Mouse (Mus musculus) kidney, postnatal 4 days (tissue): Measurements from ENCODE around the gene Ppp2r5d.

Experiments used
- DNase-seq, 2 experiments: peaks; one replicate each; pipeline ENCODE4 v3.0.0; 2021; ENCODE audit warnings: mixed read lengths in 2 of 2

Gene Ppp2r5d

DNA sequence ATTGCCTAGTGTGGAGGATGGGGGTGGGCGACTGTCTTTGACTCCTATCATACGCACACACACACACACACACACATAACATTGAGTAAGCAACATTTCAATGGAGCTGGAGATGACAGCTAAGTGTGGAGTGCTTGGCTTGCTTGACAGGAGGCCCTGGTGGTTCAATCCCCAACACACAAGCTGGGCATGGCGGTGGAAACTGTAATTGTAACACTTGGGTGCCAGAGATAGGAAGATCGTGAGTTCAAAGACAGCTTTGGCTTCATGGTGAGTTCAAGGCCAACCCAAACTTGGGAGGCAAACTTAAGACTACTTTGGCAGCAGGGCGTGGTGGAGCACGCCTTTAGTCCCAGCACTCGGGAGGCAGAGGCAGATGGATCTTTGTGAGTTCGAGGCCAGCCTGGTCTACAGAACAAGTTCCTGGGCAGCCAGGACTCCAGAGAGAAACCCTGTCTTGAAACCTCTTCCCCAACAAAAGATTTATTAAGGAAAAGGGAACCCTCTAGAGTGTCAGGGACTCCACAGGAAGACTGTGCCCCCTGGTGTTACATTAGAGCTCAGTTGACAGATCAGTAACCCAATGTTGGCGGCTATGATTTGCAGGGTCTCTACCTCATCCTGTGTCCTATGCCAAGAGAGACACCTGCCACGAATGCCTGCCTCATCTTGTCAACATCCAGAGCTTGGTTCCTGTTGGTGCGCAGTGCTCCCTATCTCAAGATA, 10.0 kb upstream of the Ppp2r5d start:
- DNase-seq = no peak

- DNase-seq = no peak
Observed at GRCm38 (mm10) chr17:46713849-46714248, 8.9 kb upstream of the Ppp2r5d start.

DNA sequence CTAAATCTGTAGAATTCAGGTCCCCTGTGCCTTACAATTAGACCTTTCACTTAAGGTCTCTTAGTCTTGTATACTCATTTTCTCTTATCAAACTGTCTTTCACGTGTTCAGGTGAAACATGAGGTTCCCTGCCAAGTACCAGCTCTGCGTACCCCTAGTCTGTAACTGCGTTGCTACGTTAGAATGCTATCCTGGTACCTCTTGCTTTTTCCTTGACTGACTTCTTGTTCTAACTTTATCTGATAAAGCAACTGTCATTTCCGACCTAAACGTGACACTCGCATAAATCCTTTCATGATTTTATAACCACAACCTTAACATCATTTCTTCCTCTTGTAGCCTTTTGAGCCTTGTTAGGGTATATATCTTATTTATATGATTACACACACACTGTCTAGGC, 7.5 kb upstream of the Ppp2r5d start:
- DNase-seq = no peak

DNA sequence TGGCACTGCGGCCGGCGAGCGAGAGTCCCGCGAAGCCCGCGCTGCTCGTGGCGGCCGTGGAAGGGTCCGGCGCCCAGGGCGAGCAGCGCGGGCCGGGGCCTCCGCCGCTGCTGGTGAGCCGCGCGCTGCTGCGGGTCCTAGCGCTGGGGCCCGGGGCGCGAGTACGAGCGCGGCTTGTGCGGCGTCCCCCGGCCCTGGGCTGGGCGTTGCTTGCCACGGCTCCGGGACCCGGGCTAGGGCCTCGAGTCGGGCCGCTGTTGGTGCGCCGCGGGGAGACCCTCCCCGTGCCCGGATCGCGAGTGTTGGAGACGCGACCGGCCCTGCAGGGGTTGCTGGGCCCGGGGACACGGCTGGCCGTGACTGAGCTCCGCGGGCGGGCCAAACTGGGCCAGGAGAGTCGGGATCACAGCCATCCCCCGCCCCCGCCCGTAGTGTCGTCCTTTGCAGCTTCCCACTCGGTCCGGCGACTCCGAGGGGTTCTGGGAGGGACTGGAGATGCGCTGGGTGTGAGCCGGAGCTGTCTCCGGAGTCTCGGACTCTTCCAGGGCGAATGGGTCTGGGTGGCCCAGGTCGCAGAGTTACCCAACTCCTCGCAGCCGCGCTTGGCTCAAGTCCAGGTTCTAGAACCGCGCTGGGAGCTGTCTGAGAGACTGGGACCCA, 6.8 kb upstream of the Ppp2r5d start:
- DNase-seq = peak; percentile 65 to 75

DNA sequence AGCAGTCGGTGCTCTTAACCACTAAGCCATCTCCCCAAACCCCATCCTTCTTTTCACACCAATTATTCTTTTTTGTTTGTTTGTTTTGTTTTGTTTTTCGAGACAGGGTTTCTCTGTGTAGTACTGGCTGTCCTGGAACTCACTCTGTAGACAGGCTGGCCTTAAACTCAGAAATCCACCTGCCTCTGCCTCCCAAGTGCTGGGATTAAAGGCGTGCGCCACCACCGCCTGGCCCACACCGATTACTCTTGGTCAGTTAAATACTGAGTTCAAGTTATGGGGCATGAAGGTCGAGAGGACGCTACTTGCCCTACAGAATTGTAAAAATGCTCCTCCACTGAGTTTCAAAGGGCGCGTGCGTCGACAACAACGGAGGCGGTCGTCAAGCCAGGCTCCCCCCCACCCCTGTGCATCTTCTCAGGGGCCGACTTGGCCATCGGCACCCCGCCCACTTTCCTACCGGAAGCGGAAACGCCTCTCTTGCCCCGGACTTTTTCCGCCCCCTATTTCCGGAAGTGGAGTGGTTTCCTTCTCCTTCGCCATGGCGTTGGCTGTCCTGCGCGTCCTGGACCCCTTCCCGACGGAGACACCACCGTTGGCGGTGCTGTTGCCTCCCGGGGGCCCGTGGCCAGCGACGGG, 6.2 kb upstream of the Ppp2r5d start, which contains the start of gene Pex6:
TSS of gene Pex6 (plus strand) at position 505 of the 639 bp plus-strand sequence.
- DNase-seq = peak; percentile 97 to 98

DNA sequence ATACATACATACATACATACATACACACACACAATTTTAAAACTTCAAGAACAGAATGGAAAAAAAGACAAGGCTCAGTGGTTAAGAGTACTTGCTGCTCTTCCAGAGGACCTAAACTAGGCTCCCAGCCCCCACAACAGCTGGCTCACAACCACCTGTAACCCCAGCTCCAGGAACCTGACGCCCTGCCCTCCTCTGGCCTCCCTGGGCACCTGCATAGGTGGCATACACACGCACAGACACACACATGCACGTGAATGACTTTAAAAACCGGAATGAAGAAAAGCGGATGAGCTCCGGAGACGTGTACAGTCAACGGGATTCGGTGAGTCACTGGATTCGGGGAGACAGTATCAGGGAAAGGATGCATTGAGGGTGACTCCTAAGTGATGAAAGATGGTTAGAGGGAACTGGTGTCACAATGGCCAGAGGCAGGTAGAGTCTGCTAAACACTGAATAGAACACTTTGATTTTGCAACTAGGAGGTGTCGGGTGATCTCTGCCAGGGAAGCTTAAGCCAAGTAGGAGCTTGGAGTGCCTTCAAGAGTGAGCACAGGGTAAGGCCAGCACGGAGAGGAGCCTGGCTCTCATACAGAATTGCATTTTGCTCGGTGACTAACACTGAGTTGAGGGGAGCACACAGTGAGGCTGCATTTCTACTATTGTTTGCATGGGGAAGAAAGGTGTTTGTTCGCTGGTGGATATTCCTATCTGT, 1.6 kb upstream of the Ppp2r5d start:
- DNase-seq = no peak

GRCm38 (mm10) chr17:46703971-46704886, 682 bp downstream of the Ppp2r5d start:
- DNase-seq = peak; percentile 43 to 47

GRCm38 (mm10) chr17:46702506-46702905, 2.4 kb downstream of the Ppp2r5d start:
- no peak for DNase-seq

GRCm38 (mm10) chr17:46702100-46702499, 2.8 kb downstream of the Ppp2r5d start:
- DNase-seq = no peak

DNA sequence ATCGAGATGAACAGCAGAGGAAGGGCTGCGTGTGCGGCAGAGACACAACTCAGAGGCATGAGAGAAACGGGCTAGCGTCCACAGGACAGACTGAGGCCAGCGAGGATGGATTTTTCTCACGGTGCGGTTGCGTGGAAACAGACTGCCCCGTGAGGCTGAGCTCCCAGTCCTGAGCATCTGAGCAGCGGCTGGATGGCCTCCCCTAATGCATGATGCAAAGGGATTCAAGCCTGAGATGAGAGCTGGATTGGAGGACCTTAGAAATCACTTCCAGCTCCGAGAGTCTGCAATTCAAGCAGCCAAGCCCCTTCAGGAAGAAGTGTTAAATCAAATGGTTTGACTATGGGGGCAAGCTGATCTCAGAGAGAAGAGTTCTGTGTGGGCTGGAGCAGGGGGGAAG, 3.4 kb downstream of the Ppp2r5d start:
- no peak for DNase-seq

GRCm38 (mm10) chr17:46699912-46700311, 5.0 kb downstream of the Ppp2r5d start:
- DNase-seq = no peak

- no peak for DNase-seq
Observed at GRCm38 (mm10) chr17:46699245-46699644, 5.7 kb downstream of the Ppp2r5d start.

DNA sequence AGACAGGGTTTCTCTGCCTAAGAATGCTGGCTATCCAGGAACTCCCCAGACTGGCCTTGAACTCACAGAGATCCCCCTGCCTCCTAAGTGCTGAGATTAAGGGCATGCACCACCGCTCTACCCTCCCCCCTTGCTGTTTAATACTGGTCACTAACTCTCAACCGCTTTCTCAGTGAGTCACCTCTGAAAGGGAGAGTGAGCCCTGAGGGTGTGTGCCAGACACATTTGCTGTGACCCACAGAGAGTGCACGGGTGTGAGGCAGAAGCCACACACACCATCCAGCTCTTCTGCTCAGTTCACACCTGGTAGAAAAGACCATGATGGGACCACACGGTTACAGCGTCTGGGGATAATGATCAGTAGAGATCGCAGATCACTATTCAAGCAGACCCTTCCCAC, 6.4 kb downstream of the Ppp2r5d start:
- DNase-seq = no peak

DNA sequence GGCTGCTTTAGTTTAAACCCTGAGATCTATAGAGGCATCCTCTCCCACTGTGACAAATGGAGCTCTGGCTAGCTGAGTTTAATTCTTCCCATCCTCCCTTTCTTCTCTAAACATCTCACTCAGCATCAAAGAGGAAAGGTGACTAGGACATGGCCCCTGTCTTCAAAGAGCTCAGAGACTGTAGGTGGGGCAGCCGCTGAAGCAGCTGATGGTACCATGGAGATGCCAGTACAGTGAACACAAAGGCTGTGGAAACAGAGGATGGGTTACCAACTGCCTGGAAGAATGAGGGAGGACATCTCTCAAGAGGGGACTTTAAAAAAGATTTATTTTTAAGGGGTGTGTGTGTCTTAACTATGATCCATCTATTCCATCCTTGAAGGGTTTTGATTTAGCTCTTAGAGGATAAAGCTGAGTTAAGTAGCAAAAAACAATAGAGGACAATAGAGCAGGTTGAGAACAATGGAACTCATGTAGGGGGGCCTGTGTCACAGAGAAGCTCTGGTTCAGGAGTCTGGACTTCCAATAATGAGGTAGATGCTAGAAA, 10.3 kb downstream of the Ppp2r5d start:
- DNase-seq = no peak

GRCm38 (mm10) chr17:46691390-46691789, 13.5 kb downstream of the Ppp2r5d start:
- DNase-seq = no peak

DNA sequence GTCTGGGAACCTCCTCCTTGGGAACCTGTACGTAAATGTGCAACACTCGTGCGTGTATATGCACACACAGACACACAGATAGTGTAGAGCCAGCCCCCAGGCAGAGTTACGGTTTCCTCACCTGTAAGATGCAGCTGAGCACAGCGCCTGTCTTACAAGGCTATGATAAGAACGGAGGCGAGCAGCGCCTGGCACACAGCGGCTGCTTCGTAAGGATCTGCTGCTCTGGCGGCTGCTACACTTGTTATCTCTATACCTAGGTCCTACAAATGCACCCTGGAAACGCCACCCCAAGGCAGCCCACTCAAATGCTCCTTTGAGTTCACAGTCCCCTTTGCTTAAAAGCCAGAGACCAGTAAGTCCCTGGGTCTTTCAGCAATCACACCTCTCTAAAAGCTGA, 14.2 kb downstream of the Ppp2r5d start:
- DNase-seq = no peak

DNA sequence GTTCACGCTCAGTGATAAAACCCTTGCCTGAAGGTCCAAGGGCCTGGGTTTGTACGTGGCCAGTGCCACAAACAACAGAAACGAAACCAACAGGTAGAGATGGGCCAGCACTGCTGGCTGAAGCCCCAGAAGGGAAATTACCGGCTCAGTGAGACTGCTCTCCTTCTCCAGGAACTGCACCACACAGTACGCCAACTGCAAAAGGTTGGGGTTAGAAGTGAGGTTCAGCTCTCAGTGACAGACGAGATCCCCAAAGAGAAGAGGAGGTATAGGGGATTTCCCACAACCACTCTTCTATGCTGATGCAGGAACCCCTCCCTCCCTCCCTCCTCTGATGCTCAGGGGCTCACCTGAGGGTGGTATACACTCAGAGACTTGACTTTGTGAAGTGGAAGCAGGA, 19.0 kb downstream of the Ppp2r5d start:
- DNase-seq = no peak

DNA sequence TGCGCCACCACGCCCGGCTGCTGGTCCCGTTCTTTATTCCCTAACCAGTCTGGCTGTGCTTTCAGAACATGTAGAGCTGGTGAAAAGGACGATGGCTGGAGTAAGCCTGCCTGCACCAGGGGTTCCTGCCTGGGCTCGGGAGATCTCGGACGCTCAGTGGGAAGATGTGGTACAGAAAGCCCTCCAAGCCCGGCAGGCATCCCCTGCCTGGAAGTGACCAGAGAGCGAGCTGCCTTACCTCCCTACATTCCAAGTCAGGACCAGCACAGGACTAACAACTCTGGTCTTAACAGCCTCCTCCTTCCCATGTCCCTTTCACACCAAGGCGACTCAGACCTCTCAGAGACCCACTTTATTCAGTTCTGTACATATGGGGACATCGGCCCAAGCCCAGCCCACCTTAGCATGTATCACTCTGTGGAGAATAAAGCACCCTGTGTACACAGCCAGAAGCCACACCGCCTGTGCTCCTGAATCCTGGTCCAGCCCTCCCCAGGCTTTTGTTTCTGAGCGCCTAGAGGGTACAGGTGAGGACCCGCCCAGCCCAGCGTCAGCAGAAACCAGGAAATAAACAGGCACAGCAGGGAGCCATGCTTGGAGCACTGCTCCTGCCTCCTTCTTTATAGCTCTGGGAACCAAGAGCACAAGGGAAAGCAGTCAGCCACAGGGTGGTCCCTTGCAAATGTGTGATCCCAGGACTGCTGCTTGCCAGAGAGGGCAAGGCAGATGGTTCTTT, 22.1 kb downstream of the Ppp2r5d start:
- DNase-seq = no peak

DNA sequence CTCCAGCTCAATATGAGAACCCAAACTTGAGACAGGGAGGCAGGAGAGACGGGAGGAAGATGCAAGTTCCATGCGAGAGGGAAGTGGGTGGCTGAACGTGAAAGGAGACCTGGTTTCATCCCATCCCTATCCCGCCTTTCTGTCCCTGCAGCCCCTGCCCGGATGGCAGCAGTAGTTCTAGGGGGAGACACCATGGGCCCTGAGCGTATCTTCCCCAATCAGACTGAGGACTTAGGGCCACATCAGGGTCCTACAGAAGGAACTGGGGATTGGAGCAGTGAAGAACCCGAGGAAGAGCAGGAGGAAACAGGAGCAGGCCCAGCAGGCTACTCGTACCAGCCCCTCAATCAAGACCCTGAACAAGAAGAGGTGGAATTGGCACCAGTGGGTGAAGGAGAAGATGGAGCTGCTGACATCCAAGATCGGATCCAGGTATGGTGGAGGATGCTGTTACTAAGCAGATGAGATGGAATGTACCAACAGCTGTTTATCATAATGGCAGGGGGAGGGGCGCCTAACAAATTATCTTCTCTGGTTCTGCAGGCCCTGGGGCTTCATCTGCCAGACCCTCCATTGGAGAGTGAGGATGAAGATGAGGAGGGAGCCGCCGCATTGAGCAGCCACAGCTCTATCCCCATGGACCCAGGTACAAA, 23.3 kb downstream of the Ppp2r5d start:
- DNase-seq = no peak

- DNase-seq = peak; percentile 99 to 100
Observed at GRCm38 (mm10) chr17:46680760-46681373, 24.0 kb downstream of the Ppp2r5d start, which contains the start of gene Klhdc3. TSS of gene Klhdc3 (minus strand) at chr17:46680914.
